Mouse (Mus musculus): ENCODE results near the gene Macrod2.

DNA sequence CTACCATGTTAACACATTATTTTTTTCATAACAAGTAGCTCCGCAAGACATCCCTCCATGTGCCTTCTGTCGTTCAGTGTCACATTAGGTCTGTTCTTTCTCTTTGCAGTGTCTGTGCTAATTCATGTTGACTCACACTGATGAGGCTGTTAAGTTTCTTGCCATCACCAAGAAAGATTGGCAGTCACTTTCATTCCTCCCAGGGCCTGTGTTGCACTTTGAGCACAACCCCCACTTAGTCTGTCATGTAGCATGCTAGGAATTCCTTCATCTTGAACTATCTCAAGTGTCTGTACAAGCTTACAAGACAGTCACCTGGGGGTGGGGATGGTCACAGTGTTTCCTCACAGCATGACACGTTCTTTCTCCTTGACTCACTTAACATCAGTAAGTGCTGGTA is 696.2 kb downstream of the Macrod2 start:
- peak; percentile 83; the same call in 1 of the 2 replicates for TF ChIP-seq EP300 (IDR thresholded peaks at IDR 0.05)
- no peak for TF ChIP-seq CTCF (IDR thresholded peaks at IDR 0.05)

Data from lung, postnatal 0 days (tissue).